Mouse (Mus musculus) liver, postnatal 0 days (tissue): ENCODE data around the gene 1700113H08Rik. TPM values are rescaled to one million over a fixed set of nuclear protein-coding genes. Genes with fewer than 3 reads are reported as not detected.

ENCODE experiments used
- ATAC-seq: fragments of 200-750 bp; cut with Nextera tagmentation; 2 replicates; pipeline ENCODE4 v1.8.0; 2017; ENCODE audit warnings: mild to moderate bottlenecking, moderate library complexity
- DNase-seq: peaks from one replicate; pipeline ENCODE4 v3.0.0-alpha.2; 2016
- H3K27ac ChIP-seq: fragments of 300-500 bp; sonication (generic); 2 replicates; pipeline ENCODE4 v1.5.1; 2014; ENCODE audit warnings: antibody characterized with exemption, moderate library complexity, mild to moderate bottlenecking, low read depth
- H3K27me3 ChIP-seq: fragments of 300-500 bp; sonication (generic); 2 replicates; pipeline ENCODE4 v1.6.1; 2014; ENCODE audit warnings: low read length, control low read depth, mixed read lengths; ENCODE audit not compliant: insufficient read depth
- H3K36me3 ChIP-seq: fragments of 300-500 bp; sonication (generic); replicated peaks from 2 replicates; pipeline ENCODE4 v1.6.1; 2014; ENCODE audit warnings: mild to moderate bottlenecking, control low read depth, low read length, moderate library complexity, mixed read lengths; ENCODE audit not compliant: insufficient read depth
- H3K4me1 ChIP-seq: fragments of 300-500 bp; sonication (generic); 2 replicates; pipeline ENCODE4 v1.6.1; 2014; ENCODE audit warnings: antibody characterized with exemption, mild to moderate bottlenecking, control low read depth; ENCODE audit not compliant: insufficient read depth
- H3K4me2 ChIP-seq: fragments of 300-500 bp; sonication (generic); 2 replicates; pipeline ENCODE4 v1.6.1; 2014; ENCODE audit warnings: low read depth, mild to moderate bottlenecking, low read length, moderate library complexity, mixed read lengths
- H3K4me3 ChIP-seq: fragments of 300-500 bp; sonication (generic); 2 replicates; pipeline ENCODE4 v1.5.1; 2014; ENCODE audit warnings: low read depth, low read length
- H3K9ac ChIP-seq: fragments of 300-500 bp; sonication (generic); replicated peaks from 2 replicates; pipeline ENCODE4 v1.6.1; 2014; ENCODE audit warnings: mild to moderate bottlenecking, moderate library complexity
- H3K9me3 ChIP-seq: fragments of 300-500 bp; sonication (generic); 2 replicates; pipeline ENCODE4 v1.6.1; 2016; ENCODE audit warnings: mild to moderate bottlenecking, control low read depth, low read length, mixed read lengths
- CTCF ChIP-seq: sonication (generic); IDR thresholded peaks from 2 replicates; pipeline ENCODE4 v1.5.1; 2016; ENCODE audit warnings: antibody characterized with exemption, low read depth
- EP300 ChIP-seq: IDR thresholded peaks from 2 replicates; pipeline ENCODE4 v1.6.1; 2016; ENCODE audit warnings: antibody characterized with exemption, low read depth, mild to moderate bottlenecking
- WGBS: fragments of 180-500 bp; shearing (Covaris S2); extraction: QIAGEN DNeasy Blood & Tissue Kit; methylation state at CpG from one replicate; pipeline ENCODE4 v1.1.7; 2014; ENCODE audit not compliant: insufficient replicate concordance; 5-methylcytosine and 5-hydroxymethylcytosine counted together
- polyA plus RNA-seq: library from polyadenylated mRNA; unstranded; fragments of >200 nt; fragmentation: Nextera tagmentation; extraction: Ambion mirVana; gene quantifications from 2 replicates; pipeline ENCODE4 v1.2.1, GENCODE M21; 2015

The 1700113H08Rik gene
- polyA plus RNA-seq, 1 experiment from 2014 or later, result not detected

GRCm38 (mm10) chr10:87018876-87019275, 39.0 kb upstream of the 1700113H08Rik start:
- DNase-seq (no peak), ATAC-seq (no peak)
- H3K4me1 ChIP-seq, result no peaks in the 10 kb centered on the region
- no peak overlapping the region for H3K27ac ChIP-seq
- H3K9me3 ChIP-seq, result no peaks in the 10 kb centered on the region
- no peak for TF ChIP-seq EP300
- TF ChIP-seq CTCF, result no peak
- no peak overlapping the region for H3K4me2 ChIP-seq
- no peaks in the 10 kb centered on the region for H3K36me3 ChIP-seq
- H3K4me3 ChIP-seq, result no peak overlapping the region
- H3K27me3 ChIP-seq, result no peaks in the 10 kb centered on the region
- 62% methylated on average over 9 of the region's 9 CpGs for whole genome bisulfite sequencing
- no peak overlapping the region for H3K9ac ChIP-seq

DNA sequence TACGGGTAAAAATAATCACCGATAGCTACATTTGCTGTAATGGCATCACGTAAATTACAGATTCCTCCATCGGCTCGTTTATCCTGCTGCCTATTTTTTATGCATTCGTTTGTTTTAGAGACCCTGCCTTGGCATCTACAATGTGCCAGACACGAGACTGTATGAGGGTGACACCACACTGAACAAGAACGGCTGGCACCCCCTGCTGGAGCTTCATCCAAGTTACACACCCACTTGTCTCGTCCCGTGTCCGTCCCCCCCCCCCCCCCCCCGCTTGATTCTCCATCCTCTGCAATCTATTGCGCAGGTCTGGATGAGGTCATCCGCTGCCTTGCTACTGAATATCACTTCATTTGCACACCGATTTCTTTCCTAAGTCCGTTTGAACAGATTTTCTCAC, 37.1 kb upstream of the 1700113H08Rik start:
- 57% methylated on average over 13 of the region's 16 CpGs for WGBS
- no peaks in the 10 kb centered on the region for H3K4me1 ChIP-seq
- H3K4me3 ChIP-seq, result no peak overlapping the region
- H3K9me3 ChIP-seq, result no peaks in the 10 kb centered on the region
- H3K27ac ChIP-seq, result no peak overlapping the region
- peak; percentile 73 for DNase-seq
- TF ChIP-seq EP300, result no peak
- TF ChIP-seq CTCF, result peak; percentile 57
- peak; percentile 58 for ATAC-seq
- H3K27me3 ChIP-seq, result no peaks in the 10 kb centered on the region
- H3K9ac ChIP-seq, result no peak overlapping the region
- H3K36me3 ChIP-seq, result no peaks in the 10 kb centered on the region
- H3K4me2 ChIP-seq, result no peak overlapping the region

GRCm38 (mm10) chr10:87024884-87025283, 33.0 kb upstream of the 1700113H08Rik start:
- H3K27me3 ChIP-seq, result no peaks in the 10 kb centered on the region
- peak; percentile 85 for DNase-seq
- no peaks in the 10 kb centered on the region for H3K9me3 ChIP-seq
- peak; percentile 85 for ATAC-seq
- no peak overlapping the region for H3K4me2 ChIP-seq
- TF ChIP-seq CTCF (peak; percentile 95), EP300 (no peak)
- H3K9ac ChIP-seq, result no peak overlapping the region
- no peaks in the 10 kb centered on the region for H3K36me3 ChIP-seq
- H3K4me1 ChIP-seq, result no peaks in the 10 kb centered on the region
- 1% methylated on average over 10 of the region's 10 CpGs for WGBS
- H3K4me3 ChIP-seq, result no peak overlapping the region
- no peak overlapping the region for H3K27ac ChIP-seq

DNA sequence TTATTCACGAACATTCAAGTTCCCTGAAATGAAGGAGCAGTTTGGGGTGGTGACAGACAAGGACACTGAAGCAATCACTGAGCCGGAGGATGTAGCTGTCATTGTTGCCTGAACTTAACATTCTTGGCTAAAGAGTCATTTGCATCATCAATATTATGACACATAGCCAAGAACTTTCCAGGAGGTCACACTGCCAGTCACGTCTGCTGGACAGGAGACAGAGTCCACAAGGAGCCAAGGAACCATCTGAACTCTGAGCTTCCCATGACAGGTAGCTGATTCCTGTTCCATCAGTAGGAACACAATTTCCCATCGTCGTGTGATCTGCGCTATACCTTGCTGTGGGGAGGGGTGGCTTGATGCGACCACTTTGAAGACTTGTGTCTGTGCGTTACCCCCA, 25.1 kb upstream of the 1700113H08Rik start:
- no peaks in the 10 kb centered on the region for H3K9me3 ChIP-seq
- DNase-seq (no peak), ATAC-seq (peak; percentile 83)
- no peaks in the 10 kb centered on the region for H3K36me3 ChIP-seq
- WGBS, result 71% methylated on average over 8 of the region's 8 CpGs
- no peak overlapping the region for H3K4me3 ChIP-seq
- no peaks in the 10 kb centered on the region for H3K4me1 ChIP-seq
- H3K9ac ChIP-seq, result no peak overlapping the region
- no peak overlapping the region for H3K4me2 ChIP-seq
- peak; percentile 78 for TF ChIP-seq EP300
- no peak for TF ChIP-seq CTCF
- H3K27ac ChIP-seq, result peak overlapping the region; percentile 24; the same call in 1 of the 2 replicates
- H3K27me3 ChIP-seq, result no peaks in the 10 kb centered on the region

- H3K4me2 ChIP-seq, result no peak overlapping the region
- 82% methylated on average over 15 of the region's 15 CpGs for WGBS
- no peaks in the 10 kb centered on the region for H3K9me3 ChIP-seq
- ATAC-seq, result no peak
- H3K27me3 ChIP-seq, result no peaks in the 10 kb centered on the region
- no peak overlapping the region for H3K9ac ChIP-seq
- H3K4me1 ChIP-seq, result no peaks in the 10 kb centered on the region
- no peak overlapping the region for H3K27ac ChIP-seq
- TF ChIP-seq EP300, result no peak
- TF ChIP-seq CTCF, result no peak
- H3K36me3 ChIP-seq, result no peaks in the 10 kb centered on the region
- no peak for DNase-seq
- no peak overlapping the region for H3K4me3 ChIP-seq
Observed at GRCm38 (mm10) chr10:87035866-87036265, 22.0 kb upstream of the 1700113H08Rik start.

DNA sequence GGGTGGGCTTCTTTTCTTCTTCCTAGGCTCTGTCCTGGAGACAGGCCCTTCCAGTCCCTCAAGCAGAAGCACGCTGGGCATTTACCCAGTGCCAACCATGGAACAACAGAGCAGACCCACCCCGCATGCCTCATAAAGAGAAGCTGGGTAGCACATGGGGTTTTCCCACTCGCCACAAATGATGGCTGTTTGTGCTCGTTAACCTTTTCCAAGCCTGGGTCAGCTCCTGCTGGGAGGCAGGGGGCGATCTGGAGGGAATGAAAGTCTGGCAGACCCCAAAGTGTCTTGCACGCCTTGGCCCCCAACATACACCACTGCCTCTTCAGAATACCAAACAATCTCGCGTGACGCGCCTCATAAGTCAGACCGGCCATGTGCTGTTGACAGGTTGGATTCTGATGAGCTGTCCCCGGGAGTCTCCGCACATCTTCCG, 21.6 kb upstream of the 1700113H08Rik start:
- no peak for TF ChIP-seq EP300
- TF ChIP-seq CTCF, result no peak
- H3K4me1 ChIP-seq, result no peaks in the 10 kb centered on the region
- H3K4me2 ChIP-seq, result no peak overlapping the region
- no peaks in the 10 kb centered on the region for H3K36me3 ChIP-seq
- WGBS, result 81% methylated on average over 14 of the region's 14 CpGs
- no peak overlapping the region for H3K9ac ChIP-seq
- no peak overlapping the region for H3K27ac ChIP-seq
- no peaks in the 10 kb centered on the region for H3K9me3 ChIP-seq
- no peak overlapping the region for H3K4me3 ChIP-seq
- no peaks in the 10 kb centered on the region for H3K27me3 ChIP-seq
- no peak for ATAC-seq
- no peak for DNase-seq

DNA sequence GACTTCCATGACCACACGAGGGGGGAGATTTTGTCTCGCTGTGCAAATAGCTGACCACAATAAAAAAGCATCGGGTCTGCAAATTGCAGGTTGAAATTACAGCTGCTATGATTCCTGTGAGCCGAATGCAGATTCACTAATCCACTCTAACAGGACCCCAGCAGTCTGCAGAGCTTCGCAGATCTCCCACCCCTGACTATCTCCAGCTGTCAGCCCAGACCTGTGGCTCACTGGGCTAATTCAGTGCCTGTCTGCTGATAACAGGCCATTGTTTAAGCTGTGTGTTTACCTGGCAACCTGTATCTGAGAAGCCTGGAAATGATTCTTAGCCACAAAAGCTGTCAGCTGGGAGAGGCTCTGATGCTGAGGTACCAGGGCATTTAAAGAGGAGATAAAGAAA, 20.8 kb upstream of the 1700113H08Rik start:
- 39% methylated on average over 5 of the region's 5 CpGs for WGBS
- Histone ChIP-seq H3K27ac (no peak overlapping the region), H3K9ac (no peak overlapping the region), H3K4me1 (no peaks in the 10 kb centered on the region), H3K36me3 (no peaks in the 10 kb centered on the region), H3K4me3 (no peak overlapping the region), H3K4me2 (no peak overlapping the region), H3K9me3 (no peaks in the 10 kb centered on the region), H3K27me3 (no peaks in the 10 kb centered on the region)
- no peak for TF ChIP-seq CTCF
- TF ChIP-seq EP300, result no peak
- ATAC-seq, result no peak
- no peak for DNase-seq
